Mouse (Mus musculus): ENCODE data around the gene Rplp2.
A peak's percentile ranks its signal among the peaks of the same experiment; 100 is the strongest.

The Rplp2 gene

DNA sequence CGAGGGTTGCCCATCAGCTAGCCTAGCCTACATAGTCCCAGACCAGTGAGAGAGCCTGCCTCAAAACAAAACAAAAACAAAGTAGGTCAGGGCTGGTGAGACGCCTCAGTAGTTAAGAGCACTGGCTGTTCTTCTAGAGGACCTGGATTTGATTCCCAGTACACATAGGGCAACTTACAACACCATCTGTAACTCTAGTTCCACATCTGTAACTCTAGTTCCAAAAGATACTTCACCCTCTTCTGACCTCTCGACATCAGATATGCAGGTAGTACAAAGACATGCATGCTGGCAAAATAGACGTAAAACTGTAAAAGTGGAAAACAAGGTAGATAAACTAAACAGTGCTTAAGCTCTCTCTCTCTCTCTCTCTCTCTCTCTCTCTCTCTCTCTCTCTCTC lies 23.4 kb upstream of the Rplp2 start:
- H3K36me3 ChIP-seq (ENCODE audit: control insufficient read depth, insufficient read depth, low read length, poor library complexity, severe bottlenecking) = no peaks in the 10 kb centered on the region
- DNase-seq (ENCODE audit: low read depth, low spot score) = no peak
- H3K27me3 ChIP-seq (ENCODE audit: control insufficient read depth, insufficient read depth, low read length, poor library complexity, severe bottlenecking) = no peaks in the 10 kb centered on the region

- no peak for DNase-seq (ENCODE audit: low read depth, low spot score)
- Histone ChIP-seq H3K36me3 (ENCODE audit: control insufficient read depth, insufficient read depth, low read length, poor library complexity, severe bottlenecking) (peaks cover 2% of the 10 kb centered on the region; the same call in 1 of the 2 replicates), H3K27me3 (ENCODE audit: control insufficient read depth, insufficient read depth, low read length, poor library complexity, severe bottlenecking) (no peaks in the 10 kb centered on the region)
Measured at GRCm38 (mm10) chr7:141426948-141427730, 20.0 kb upstream of the Rplp2 start.

GRCm38 (mm10) chr7:141428701-141429100 lies 18.5 kb upstream of the Rplp2 start:
- Histone ChIP-seq H3K36me3 (ENCODE audit: control insufficient read depth, insufficient read depth, low read length, poor library complexity, severe bottlenecking) (peaks cover 5% of the 10 kb centered on the region; the same call in 1 of the 2 replicates), H3K27me3 (ENCODE audit: control insufficient read depth, insufficient read depth, low read length, poor library complexity, severe bottlenecking) (no peaks in the 10 kb centered on the region)
- no peak for DNase-seq (ENCODE audit: low read depth, low spot score)

DNA sequence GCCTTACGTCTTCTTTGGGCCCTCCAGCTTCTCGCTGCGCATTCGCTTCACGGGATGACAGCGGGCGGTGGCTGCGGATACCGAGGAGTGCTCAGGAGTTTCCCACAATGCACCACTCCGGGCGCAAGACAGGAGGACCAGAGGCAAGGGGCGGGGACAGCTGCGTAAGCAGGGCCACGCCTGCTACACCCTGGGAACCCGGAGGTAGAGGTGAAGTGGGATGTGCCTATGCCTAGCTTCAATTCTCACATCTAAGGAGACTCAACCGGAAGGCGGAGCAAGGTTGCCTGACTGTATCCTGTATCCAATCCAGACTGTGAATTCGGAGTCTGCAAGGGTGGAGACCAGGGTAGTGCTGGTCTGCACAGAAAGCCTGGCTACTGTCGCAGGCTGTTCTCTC lies 17.9 kb upstream of the Rplp2 start, which contains the start of gene Cend1:
TSS of gene Cend1 (minus strand) at position 182 of the 400 bp plus-strand sequence.
- no peak for DNase-seq (ENCODE audit: low read depth, low spot score)
- Histone ChIP-seq H3K27me3 (ENCODE audit: control insufficient read depth, insufficient read depth, low read length, poor library complexity, severe bottlenecking) (no peaks in the 10 kb centered on the region), H3K36me3 (ENCODE audit: control insufficient read depth, insufficient read depth, low read length, poor library complexity, severe bottlenecking) (peaks cover 5% of the 10 kb centered on the region)

GRCm38 (mm10) chr7:141429840-141430584 lies 17.2 kb upstream of the Rplp2 start:
- no peak for DNase-seq (ENCODE audit: low read depth, low spot score)
- peaks cover 5% of the 10 kb centered on the region for H3K36me3 ChIP-seq (ENCODE audit: control insufficient read depth, insufficient read depth, low read length, poor library complexity, severe bottlenecking)

DNA sequence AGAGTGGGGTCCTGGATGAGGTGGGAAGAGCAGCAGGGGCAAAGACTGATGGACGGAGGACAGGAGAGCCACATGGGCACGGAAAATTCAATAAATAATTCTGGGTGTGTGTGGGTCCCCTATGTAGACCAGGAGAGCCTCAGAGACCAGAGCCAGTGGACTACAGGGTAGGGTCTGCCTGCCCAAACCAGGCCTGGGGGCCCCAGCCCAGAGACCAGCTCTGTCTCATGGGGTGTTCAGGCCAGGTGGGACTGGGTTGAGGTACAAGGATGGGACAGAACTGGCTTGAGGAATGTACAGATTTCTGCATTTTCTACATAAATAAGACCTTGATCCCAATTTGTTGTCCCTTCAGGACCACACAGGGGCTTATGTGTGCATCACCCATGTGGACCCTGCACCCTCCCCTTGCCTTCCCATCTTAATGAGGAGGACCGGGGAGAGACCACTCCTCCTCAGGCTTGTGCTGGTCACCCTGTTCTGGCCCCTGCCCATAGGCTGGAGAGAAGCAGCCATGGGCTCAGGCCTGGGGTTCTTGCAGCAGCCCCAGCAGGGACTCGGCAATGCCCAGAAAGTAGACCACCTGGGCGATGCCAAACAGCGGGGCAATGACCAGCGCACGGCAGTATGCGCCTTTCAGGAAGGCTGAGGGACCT lies 16.5 kb upstream of the Rplp2 start:
- Histone ChIP-seq H3K36me3 (ENCODE audit: control insufficient read depth, insufficient read depth, low read length, poor library complexity, severe bottlenecking) (peaks cover 5% of the 10 kb centered on the region), H3K27me3 (ENCODE audit: control insufficient read depth, insufficient read depth, low read length, poor library complexity, severe bottlenecking) (no peaks in the 10 kb centered on the region)
- no peak for DNase-seq (ENCODE audit: low read depth, low spot score)

More at GRCm38 (mm10) chr7:141429840-141430584, 17.2 kb upstream of the Rplp2 start:
- no peaks in the 10 kb centered on the region for H3K27me3 ChIP-seq (ENCODE audit: control insufficient read depth, insufficient read depth, low read length, poor library complexity, severe bottlenecking)

DNA sequence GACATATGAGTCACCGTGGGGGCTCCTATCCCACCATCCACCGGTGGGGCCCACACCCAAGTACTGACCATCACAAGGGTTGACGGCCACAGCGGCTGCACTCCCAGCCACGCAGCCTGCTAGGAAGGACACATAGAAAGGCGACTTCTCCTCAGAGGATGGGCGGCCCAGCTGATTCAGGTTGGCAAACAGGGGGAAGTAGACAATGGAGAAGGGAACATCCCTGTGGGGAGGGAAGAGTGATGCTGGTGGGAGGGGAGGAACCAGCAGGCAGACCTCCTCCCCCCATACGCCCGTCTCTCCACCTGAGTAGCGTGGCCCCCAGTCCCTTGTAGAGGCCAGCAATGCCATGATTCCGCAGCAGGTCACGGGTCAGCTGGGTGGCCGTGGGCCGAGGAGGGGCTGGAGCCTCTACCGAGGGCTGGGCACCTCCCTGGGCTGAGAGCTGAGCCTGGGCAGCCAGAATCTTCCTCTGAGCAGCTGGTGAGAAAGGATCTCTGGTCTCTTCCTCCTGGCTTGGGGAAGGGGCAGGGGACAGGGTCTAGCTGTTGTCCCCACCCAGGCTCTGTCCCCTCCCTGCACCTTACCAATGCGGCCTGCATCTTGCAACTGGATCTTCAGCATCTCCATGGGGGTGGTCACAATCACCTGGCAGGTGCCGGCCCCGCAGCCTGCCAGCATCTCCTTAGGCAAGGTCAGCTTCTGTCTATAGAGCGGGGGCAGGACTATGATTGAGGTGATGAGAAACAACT lies 15.6 kb upstream of the Rplp2 start:
- Histone ChIP-seq H3K36me3 (ENCODE audit: control insufficient read depth, insufficient read depth, low read length, poor library complexity, severe bottlenecking) (peaks cover 5% of the 10 kb centered on the region), H3K27me3 (ENCODE audit: control insufficient read depth, insufficient read depth, low read length, poor library complexity, severe bottlenecking) (no peaks in the 10 kb centered on the region)
- DNase-seq (ENCODE audit: low read depth, low spot score) = no peak

GRCm38 (mm10) chr7:141432186-141432611 lies 15.0 kb upstream of the Rplp2 start:
- DNase-seq (ENCODE audit: low read depth, low spot score) = no peak
- Histone ChIP-seq H3K27me3 (ENCODE audit: control insufficient read depth, insufficient read depth, low read length, poor library complexity, severe bottlenecking) (no peaks in the 10 kb centered on the region), H3K36me3 (ENCODE audit: control insufficient read depth, insufficient read depth, low read length, poor library complexity, severe bottlenecking) (peaks cover 5% of the 10 kb centered on the region)

DNA sequence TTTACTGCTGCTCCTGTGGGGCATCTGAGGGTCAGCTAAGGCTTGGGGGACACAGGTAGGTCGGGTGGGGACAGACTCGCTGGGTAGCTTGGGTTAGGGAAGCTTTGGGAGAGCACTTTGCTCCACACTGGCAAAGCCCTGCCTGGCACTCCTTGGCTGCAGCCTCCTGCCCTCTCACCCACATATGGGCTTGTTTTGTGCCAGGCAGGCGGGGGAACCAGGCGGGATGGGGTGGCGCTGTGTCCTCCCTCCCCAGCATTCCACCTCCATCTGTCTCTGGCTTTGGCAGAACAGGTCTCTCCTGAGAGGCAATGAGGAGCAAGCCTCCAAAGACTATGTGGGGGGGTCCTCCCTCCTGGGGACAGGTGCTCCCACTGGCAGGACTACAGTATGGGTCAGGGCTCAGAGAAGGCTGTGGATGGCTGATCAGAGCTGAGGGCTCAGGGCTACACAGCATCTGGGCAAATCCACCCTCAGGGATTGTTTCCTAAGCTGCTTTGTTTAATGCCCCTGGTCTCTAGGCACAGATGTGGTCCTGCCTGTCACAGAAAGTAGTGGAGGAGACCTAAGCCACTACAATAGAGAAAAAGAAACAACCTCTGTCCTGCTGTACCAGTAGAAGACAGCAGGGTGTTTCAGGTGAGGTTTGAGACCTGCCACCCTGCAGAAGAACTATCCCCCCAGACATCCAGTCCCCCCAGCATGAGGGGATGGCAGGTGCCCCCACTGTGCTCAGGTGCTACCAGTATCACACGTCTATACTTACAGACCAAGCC lies 14.2 kb upstream of the Rplp2 start:
- Histone ChIP-seq H3K27me3 (ENCODE audit: control insufficient read depth, insufficient read depth, low read length, poor library complexity, severe bottlenecking) (no peaks in the 10 kb centered on the region), H3K36me3 (ENCODE audit: control insufficient read depth, insufficient read depth, low read length, poor library complexity, severe bottlenecking) (peaks cover 5% of the 10 kb centered on the region)
- DNase-seq (ENCODE audit: low read depth, low spot score) = no peak

- H3K27me3 ChIP-seq (ENCODE audit: control insufficient read depth, insufficient read depth, low read length, poor library complexity, severe bottlenecking) = no peaks in the 10 kb centered on the region
- H3K36me3 ChIP-seq (ENCODE audit: control insufficient read depth, insufficient read depth, low read length, poor library complexity, severe bottlenecking) = peaks cover 5% of the 10 kb centered on the region
- no peak for DNase-seq (ENCODE audit: low read depth, low spot score)
Measured at GRCm38 (mm10) chr7:141433517-141434400, 13.4 kb upstream of the Rplp2 start.

DNA sequence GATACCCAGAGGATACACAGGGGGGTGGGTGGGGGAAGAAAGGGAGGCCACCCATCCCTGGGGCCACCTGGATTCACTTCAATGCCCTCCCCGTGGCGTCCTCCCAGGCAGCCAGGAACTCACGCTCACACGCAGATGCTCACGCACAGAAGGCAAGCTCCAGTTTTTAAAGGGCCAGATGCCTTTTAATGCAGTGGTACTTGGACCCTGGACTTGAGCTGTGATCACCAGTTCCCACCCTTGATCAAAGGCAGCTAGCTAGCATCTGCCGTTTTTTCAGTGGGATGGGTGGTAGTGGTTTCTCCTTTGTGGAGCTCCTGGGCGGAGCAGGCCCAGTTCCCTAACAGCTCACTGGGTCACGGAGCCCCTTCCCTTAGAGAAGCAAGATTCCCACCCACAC lies 12.7 kb upstream of the Rplp2 start:
- peak; percentile 52 for DNase-seq (ENCODE audit: low read depth, low spot score)
- no peaks in the 10 kb centered on the region for H3K27me3 ChIP-seq (ENCODE audit: control insufficient read depth, insufficient read depth, low read length, poor library complexity, severe bottlenecking)
- H3K36me3 ChIP-seq (ENCODE audit: control insufficient read depth, insufficient read depth, low read length, poor library complexity, severe bottlenecking) = peaks cover 5% of the 10 kb centered on the region

DNA sequence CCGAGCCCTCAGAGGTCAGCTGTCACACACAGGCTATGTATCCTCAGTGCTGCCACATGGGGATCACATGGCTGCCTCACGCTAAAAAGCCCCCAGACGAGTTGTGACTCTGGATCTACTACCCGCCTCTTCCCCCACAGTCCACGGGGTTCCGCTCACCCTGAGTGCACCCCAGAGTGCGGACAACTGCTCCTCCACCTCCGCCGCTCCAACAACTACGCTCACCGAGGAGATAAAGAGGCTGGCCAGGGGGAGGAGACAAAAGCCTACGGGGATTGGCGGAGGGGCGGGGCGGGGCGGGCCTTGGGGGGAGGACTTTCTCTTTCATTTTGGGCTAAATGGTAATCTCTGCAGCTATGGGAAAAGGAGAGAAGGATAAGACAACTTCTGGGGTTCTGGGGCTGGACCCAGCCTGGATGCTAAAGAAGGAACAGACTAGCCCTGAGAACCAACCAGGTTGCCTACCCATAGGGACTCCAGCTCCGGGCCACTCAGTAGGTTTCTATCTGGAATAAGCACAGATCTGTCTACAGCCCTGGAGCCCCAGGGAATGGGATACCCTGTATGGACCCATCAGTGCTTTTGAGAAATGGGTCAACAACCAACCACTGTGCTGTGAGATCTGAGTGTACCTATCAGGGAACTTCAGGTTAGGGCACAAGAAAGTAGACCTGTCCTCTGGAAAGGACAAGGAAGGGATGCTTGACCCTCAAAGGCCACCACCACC lies 11.9 kb upstream of the Rplp2 start:
- DNase-seq (ENCODE audit: low read depth, low spot score) = peak; percentile 76
- H3K27me3 ChIP-seq (ENCODE audit: control insufficient read depth, insufficient read depth, low read length, poor library complexity, severe bottlenecking) = no peaks in the 10 kb centered on the region
- H3K36me3 ChIP-seq (ENCODE audit: control insufficient read depth, insufficient read depth, low read length, poor library complexity, severe bottlenecking) = peaks cover 5% of the 10 kb centered on the region
